Mouse (Mus musculus) thymus, adult 2 months (tissue): ENCODE results near the gene Tshz3.

Experiments
- CTCF ChIP-seq: fragments of 200-500 bp; IDR thresholded peaks from 2 replicates; pipeline ENCODE4 v1.5.1; 2012; ENCODE audit warnings: mild to moderate bottlenecking, control low read depth, low read length, moderate library complexity, borderline replicate concordance; ENCODE audit not compliant: control insufficient read depth, poor library complexity, insufficient read depth; ENCODE audit errors: extremely low read depth
- POLR2A ChIP-seq: fragments of 200-500 bp; IDR thresholded peaks from 2 replicates; pipeline ENCODE4 v1.6.1; 2012; ENCODE audit warnings: mild to moderate bottlenecking, low read length, control low read depth, moderate library complexity; ENCODE audit not compliant: control insufficient read depth, poor library complexity, insufficient read depth; ENCODE audit errors: extremely low read depth

- TF ChIP-seq CTCF (no peak), POLR2A (no peak)
These were observed 12.1 kb downstream of the Tshz3 start for GRCm38 (mm10) chr7:36709974-36710373.
